Mouse (Mus musculus): ENCODE data around the gene Olfr521. TPM values are rescaled to one million over a fixed set of nuclear protein-coding genes. Genes with fewer than 3 reads are reported as not detected.
"Not testable (repeated sequence)": the region's sequence is repeated elsewhere in the genome, so short reads cannot be mapped to it uniquely, and the experiment has no call there.

Gene Olfr521
- polyA plus RNA-seq, 1 experiment from 2014 or later: not detected

DNA sequence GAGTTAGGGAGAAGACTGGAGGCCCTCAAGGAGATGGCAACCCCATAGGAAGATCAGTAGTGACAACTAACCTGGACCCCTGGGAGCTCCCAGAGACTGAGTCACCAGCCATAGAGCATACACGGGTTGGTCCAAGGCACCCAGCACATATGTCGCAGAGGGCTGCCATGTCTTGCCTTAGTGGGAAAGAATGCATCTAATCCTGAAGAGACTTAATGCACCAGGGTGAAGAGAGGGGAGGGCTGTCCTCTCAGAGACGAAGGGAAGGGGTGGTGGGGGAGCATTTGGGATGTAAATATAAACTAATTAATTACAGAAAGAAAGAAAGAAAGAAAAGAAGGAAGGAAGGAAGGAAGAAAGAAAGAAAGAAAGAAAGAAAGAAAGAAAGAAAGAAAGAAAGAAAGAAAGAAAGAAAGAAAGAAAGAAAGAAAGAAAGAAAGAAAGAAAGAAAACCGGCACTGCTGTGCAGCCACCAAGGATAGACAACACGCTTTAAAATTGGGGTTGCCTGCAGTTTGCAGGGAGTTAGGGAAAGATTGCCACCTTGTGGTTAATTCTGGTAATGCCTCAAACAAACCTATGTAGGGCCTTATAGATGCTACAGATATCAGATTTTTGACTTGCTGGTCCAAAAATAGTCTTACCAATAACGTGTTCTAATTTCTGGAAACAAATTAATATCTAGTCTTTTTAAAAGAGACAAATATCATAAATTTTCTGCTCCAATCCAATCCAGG is 34.8 kb downstream of the Olfr521 start:
- Histone ChIP-seq H3K27me3 (ENCODE audit: control insufficient read depth, insufficient read depth, low read length) (no peaks in the 10 kb centered on the region), H3K27ac (ENCODE audit: low read length) (no peak overlapping the region), H3K9me3 (replicated peaks; ENCODE audit: control insufficient read depth, low read length) (peaks cover 3% of the 10 kb centered on the region), H3K4me2 (ENCODE audit: low read depth, low read length) (no peak overlapping the region), H3K9ac (ENCODE audit: low read length) (no peak overlapping the region), H3K4me1 (ENCODE audit: control insufficient read depth, insufficient read depth, low read length) (no peaks in the 10 kb centered on the region; the same call in none of the 2 replicates), H3K4me3 (ENCODE audit: low read length) (no peak overlapping the region), H3K36me3 (ENCODE audit: control insufficient read depth, insufficient read depth) (no peaks in the 10 kb centered on the region)
- 35% methylated on average over 6 of the region's 6 CpGs for WGBS
- ATAC-seq (replicated peaks; ENCODE audit: extremely low read depth, insufficient read depth, low FRiP score): no peak

DNA sequence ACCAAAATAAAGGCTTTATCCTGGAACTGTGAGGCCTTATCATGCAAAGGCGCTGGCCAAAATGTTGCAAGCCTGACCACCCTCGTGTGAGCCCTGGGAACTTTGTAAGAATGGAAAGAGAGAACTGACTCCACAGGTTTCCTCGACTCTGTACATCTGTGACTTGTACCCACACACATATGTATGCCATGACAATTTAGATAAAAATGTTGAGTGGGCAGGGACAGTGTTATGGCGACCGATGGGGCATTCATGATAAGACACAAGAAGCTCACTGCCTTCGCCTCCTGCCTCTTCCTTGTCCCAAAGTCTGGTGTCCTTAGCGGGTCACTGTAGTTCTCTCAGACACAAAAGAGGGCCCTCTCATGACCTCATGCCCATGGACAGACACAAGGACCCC is 35.8 kb downstream of the Olfr521 start:
- WGBS: 61% methylated on average over 7 of the region's 7 CpGs
- H3K9ac ChIP-seq (ENCODE audit: low read length): no peak overlapping the region
- no peak overlapping the region for H3K27ac ChIP-seq (ENCODE audit: low read length)

DNA sequence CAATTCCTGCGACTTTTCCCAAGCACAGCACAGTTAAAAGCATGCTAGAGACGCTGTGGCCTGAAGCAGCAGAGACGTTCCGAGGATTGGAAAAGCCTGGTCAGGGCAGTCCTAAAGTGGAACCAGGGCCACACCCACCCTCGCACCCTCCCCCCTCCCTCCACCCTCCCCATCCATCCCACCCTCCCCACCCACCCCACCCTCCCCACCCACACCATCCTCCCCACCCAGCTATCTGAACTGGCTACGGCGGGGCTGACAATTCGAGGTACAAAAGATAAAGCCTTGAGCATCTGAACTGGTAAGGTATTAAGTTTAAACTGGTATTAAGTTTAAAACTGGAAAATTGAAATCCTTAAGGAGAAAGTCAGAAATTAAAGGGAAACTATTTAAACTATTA is 40.2 kb downstream of the Olfr521 start:
- ATAC-seq (replicated peaks; ENCODE audit: extremely low read depth, insufficient read depth, low FRiP score): no peak

More for the DNA sequence above, 35.8 kb downstream of the Olfr521 start:
- H3K4me1 ChIP-seq (ENCODE audit: control insufficient read depth, insufficient read depth, low read length): no peaks in the 10 kb centered on the region; the same call in none of the 2 replicates
- no peaks in the 10 kb centered on the region for H3K27me3 ChIP-seq (ENCODE audit: control insufficient read depth, insufficient read depth, low read length)
- no peak overlapping the region for H3K4me3 ChIP-seq (ENCODE audit: low read length)
- no peaks in the 10 kb centered on the region for H3K9me3 ChIP-seq (replicated peaks; ENCODE audit: control insufficient read depth, low read length)
- H3K36me3 ChIP-seq (ENCODE audit: control insufficient read depth, insufficient read depth): no peaks in the 10 kb centered on the region
- no peak overlapping the region for H3K4me2 ChIP-seq (ENCODE audit: low read depth, low read length)
- ATAC-seq (replicated peaks; ENCODE audit: extremely low read depth, insufficient read depth, low FRiP score): no peak

DNA sequence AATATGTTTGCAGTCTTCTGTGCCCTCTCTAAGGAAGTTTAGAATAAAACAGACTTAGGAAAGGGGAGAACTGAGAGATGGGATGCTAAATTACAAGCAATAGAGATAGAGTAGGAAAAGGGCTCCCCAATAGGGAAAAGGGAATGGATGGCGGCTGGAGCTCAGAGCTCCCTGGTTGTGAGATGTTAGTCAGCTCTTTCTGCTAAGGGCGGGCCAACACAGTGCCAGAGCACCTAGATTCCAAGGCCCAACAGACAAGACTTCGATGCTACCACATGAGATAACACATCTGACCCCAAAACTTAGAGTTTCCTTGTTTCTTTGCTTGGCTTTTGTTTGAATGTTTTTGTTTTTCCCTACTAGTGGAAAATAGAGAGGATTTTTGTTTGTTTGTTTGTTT is 40.7 kb downstream of the Olfr521 start:
- not testable (repeated sequence) for ATAC-seq (replicated peaks; ENCODE audit: extremely low read depth, insufficient read depth, low FRiP score)
- 76% methylated on average over 3 of the region's 3 CpGs for WGBS

More for the DNA sequence above, 40.2 kb downstream of the Olfr521 start:
- Histone ChIP-seq H3K36me3 (ENCODE audit: control insufficient read depth, insufficient read depth) (no peaks in the 10 kb centered on the region), H3K4me3 (ENCODE audit: low read length) (no peak overlapping the region), H3K4me1 (ENCODE audit: control insufficient read depth, insufficient read depth, low read length) (no peaks in the 10 kb centered on the region), H3K4me2 (ENCODE audit: low read depth, low read length) (no peak overlapping the region), H3K27ac (ENCODE audit: low read length) (no peak overlapping the region), H3K9ac (ENCODE audit: low read length) (no peak overlapping the region), H3K27me3 (ENCODE audit: control insufficient read depth, insufficient read depth, low read length) (no peaks in the 10 kb centered on the region), H3K9me3 (replicated peaks; ENCODE audit: control insufficient read depth, low read length) (no peaks in the 10 kb centered on the region)
- 45% methylated on average over 8 of the region's 8 CpGs for WGBS

DNA sequence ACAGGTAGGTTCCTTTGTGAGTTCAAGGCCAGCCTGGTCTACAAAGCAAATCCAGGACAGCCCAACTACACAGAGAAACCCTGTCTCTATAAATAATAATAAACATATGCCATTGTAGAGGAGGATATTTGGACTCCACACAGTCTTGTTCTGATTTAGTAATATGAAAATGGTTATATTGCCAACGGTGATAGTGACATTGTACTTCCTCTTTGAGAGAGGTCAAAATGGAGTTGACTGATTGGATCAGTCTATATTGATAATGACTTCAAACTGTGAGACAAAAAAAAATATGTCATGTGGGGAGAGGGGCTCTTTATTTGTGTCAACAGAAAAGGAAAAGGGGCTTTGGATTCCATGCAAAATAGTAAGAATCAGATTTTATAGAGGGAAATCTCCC is 42.0 kb downstream of the Olfr521 start:
- no peak overlapping the region for H3K4me2 ChIP-seq (ENCODE audit: low read depth, low read length)

More for the DNA sequence above, 40.7 kb downstream of the Olfr521 start:
- not testable (repeated sequence) for H3K27ac ChIP-seq (ENCODE audit: low read length); H3K9me3 ChIP-seq (replicated peaks; ENCODE audit: control insufficient read depth, low read length); H3K27me3 ChIP-seq (ENCODE audit: control insufficient read depth, insufficient read depth, low read length); H3K4me3 ChIP-seq (ENCODE audit: low read length); H3K4me1 ChIP-seq (ENCODE audit: control insufficient read depth, insufficient read depth, low read length); H3K36me3 ChIP-seq (ENCODE audit: control insufficient read depth, insufficient read depth); H3K4me2 ChIP-seq (ENCODE audit: low read depth, low read length); H3K9ac ChIP-seq (ENCODE audit: low read length)

DNA sequence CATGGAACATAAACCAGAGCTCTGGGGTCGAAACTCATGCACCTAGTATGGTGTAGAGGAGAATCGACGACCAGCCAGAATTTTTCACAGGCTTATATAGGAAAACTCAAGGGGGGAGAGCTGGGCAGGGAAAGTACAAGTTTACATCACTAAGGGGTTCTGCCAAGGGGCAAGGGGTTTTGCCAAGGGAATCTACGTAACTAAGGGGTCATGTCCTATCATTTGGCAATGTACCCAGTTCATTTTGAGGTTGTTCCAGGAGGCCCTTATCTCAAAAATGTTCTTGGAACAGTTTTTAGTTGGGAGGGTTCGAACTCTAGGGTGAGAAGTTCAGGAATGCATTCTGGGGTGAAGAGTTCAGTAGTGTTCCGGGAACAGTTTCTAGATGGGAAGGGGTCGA is 43.7 kb downstream of the Olfr521 start:
- not testable (repeated sequence) for ATAC-seq (replicated peaks; ENCODE audit: extremely low read depth, insufficient read depth, low FRiP score)

More for the DNA sequence above, 42.0 kb downstream of the Olfr521 start:
- no peak overlapping the region for H3K9ac ChIP-seq (ENCODE audit: low read length)
- no peaks in the 10 kb centered on the region for H3K27me3 ChIP-seq (ENCODE audit: control insufficient read depth, insufficient read depth, low read length)
- H3K27ac ChIP-seq (ENCODE audit: low read length): no peak overlapping the region
- 79% methylated on average over 1 of the region's 1 CpGs for WGBS
- no peak for ATAC-seq (replicated peaks; ENCODE audit: extremely low read depth, insufficient read depth, low FRiP score)
- no peaks in the 10 kb centered on the region for H3K9me3 ChIP-seq (replicated peaks; ENCODE audit: control insufficient read depth, low read length)
- no peak overlapping the region for H3K4me3 ChIP-seq (ENCODE audit: low read length)
- H3K4me1 ChIP-seq (ENCODE audit: control insufficient read depth, insufficient read depth, low read length): no peaks in the 10 kb centered on the region
- no peaks in the 10 kb centered on the region for H3K36me3 ChIP-seq (ENCODE audit: control insufficient read depth, insufficient read depth)

DNA sequence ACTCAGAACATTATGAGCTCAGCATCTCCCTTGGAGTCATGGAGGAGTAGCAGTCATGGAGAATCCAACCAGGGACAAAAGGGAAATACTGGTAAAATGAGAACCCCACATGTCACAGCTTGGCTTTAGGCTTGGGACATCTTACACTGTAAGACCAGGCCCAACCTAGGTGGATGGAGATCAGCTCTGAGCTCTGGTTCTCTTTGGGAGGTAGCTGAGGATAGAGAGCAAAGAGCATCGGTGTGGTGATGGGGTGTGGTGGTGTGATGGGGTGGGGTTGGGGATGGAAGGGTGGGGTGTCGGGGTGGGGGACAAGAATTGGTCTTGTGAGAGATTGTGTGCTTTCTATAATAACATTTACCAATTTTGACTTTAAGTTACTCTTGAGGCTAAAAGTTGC is 47.5 kb downstream of the Olfr521 start:
- no peaks in the 10 kb centered on the region for H3K4me1 ChIP-seq (ENCODE audit: control insufficient read depth, insufficient read depth, low read length)
- no peaks in the 10 kb centered on the region for H3K9me3 ChIP-seq (replicated peaks; ENCODE audit: control insufficient read depth, low read length)
- H3K27me3 ChIP-seq (ENCODE audit: control insufficient read depth, insufficient read depth, low read length): no peaks in the 10 kb centered on the region
- WGBS: 85% methylated on average over 2 of the region's 2 CpGs
- H3K36me3 ChIP-seq (ENCODE audit: control insufficient read depth, insufficient read depth): peaks cover 8% of the 10 kb centered on the region; the same call in 1 of the 2 replicates
- no peak overlapping the region for H3K27ac ChIP-seq (ENCODE audit: low read length)
- ATAC-seq (replicated peaks; ENCODE audit: extremely low read depth, insufficient read depth, low FRiP score): no peak
- no peak overlapping the region for H3K4me3 ChIP-seq (ENCODE audit: low read length)
- H3K9ac ChIP-seq (ENCODE audit: low read length): no peak overlapping the region
- no peak overlapping the region for H3K4me2 ChIP-seq (ENCODE audit: low read depth, low read length)

More for the DNA sequence above, 43.7 kb downstream of the Olfr521 start:
- H3K27ac ChIP-seq (ENCODE audit: low read length); H3K36me3 ChIP-seq (ENCODE audit: control insufficient read depth, insufficient read depth); H3K27me3 ChIP-seq (ENCODE audit: control insufficient read depth, insufficient read depth, low read length); H3K9me3 ChIP-seq (replicated peaks; ENCODE audit: control insufficient read depth, low read length); H3K9ac ChIP-seq (ENCODE audit: low read length); H3K4me1 ChIP-seq (ENCODE audit: control insufficient read depth, insufficient read depth, low read length); H3K4me2 ChIP-seq (ENCODE audit: low read depth, low read length); H3K4me3 ChIP-seq (ENCODE audit: low read length): not testable (repeated sequence)
- 29% methylated on average over 6 of the region's 7 CpGs for WGBS

DNA sequence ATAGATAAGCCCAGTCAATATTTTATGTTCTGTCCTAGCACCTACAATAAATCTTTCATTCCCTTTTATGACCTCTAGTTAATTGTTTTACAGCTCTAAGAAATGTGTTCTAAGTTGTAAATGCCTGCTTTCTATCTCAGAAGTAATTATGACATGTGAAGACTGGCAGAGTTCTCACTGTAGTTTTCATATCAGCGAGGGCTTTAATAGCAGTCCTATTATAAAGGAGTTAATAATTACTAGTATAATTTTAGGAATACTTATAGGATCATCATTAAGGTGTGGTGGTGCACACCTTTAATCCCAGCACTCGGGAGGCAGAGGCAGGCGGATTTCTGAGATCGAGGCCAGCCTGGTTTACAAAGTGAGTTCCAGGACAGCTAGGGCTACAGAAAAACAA is 48.4 kb downstream of the Olfr521 start:
- Histone ChIP-seq H3K4me1 (ENCODE audit: control insufficient read depth, insufficient read depth, low read length) (no peaks in the 10 kb centered on the region), H3K27me3 (ENCODE audit: control insufficient read depth, insufficient read depth, low read length) (no peaks in the 10 kb centered on the region), H3K9ac (ENCODE audit: low read length) (no peak overlapping the region), H3K27ac (ENCODE audit: low read length) (no peak overlapping the region), H3K36me3 (ENCODE audit: control insufficient read depth, insufficient read depth) (peaks cover 8% of the 10 kb centered on the region; the same call in 1 of the 2 replicates), H3K9me3 (replicated peaks; ENCODE audit: control insufficient read depth, low read length) (no peaks in the 10 kb centered on the region), H3K4me3 (ENCODE audit: low read length) (no peak overlapping the region), H3K4me2 (ENCODE audit: low read depth, low read length) (no peak overlapping the region)
- 86% methylated on average over 4 of the region's 4 CpGs for WGBS
- no peak for ATAC-seq (replicated peaks; ENCODE audit: extremely low read depth, insufficient read depth, low FRiP score)

DNA sequence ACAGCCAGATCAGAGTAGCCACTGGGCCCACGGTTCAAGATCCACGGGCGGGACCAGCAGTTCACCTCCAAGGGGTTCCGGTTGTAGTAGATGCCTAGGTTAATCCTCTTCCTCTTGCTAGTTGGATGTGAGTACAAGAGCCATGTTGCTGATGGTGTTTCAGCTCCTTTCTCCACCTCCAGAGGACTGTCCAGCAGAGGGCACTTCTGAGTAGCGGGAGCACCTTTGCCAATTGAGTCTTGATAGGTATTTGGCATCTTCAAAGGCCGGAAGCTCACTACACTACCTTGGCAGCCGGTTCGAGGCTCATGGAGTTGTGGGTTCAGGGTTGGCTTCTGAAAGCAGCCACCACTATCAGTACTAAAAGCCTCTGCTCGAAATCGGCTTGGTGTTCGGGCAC is 50.1 kb downstream of the Olfr521 start:
- H3K9ac ChIP-seq (ENCODE audit: low read length): no peak overlapping the region
- ATAC-seq (replicated peaks; ENCODE audit: extremely low read depth, insufficient read depth, low FRiP score): no peak
- H3K9me3 ChIP-seq (replicated peaks; ENCODE audit: control insufficient read depth, low read length): no peaks in the 10 kb centered on the region
- H3K36me3 ChIP-seq (ENCODE audit: control insufficient read depth, insufficient read depth): peaks cover 8% of the 10 kb centered on the region; the same call in 1 of the 2 replicates
- H3K4me3 ChIP-seq (ENCODE audit: low read length): no peak overlapping the region
- no peaks in the 10 kb centered on the region for H3K4me1 ChIP-seq (ENCODE audit: control insufficient read depth, insufficient read depth, low read length)
- H3K27me3 ChIP-seq (ENCODE audit: control insufficient read depth, insufficient read depth, low read length): no peaks in the 10 kb centered on the region
- 84% methylated on average over 11 of the region's 11 CpGs for WGBS
- H3K4me2 ChIP-seq (ENCODE audit: low read depth, low read length): no peak overlapping the region
- no peak overlapping the region for H3K27ac ChIP-seq (ENCODE audit: low read length)

Data from heart, embryonic 16.5 days (tissue).